Mouse (Mus musculus) liver, postnatal 0 days (tissue): ENCODE results near the gene Zfp768.

Source experiments
- CTCF ChIP-seq: sonication (generic); IDR thresholded peaks from 2 replicates; pipeline ENCODE4 v1.5.1; 2016; ENCODE audit warnings: antibody characterized with exemption, low read depth
- EP300 ChIP-seq: IDR thresholded peaks from 2 replicates; pipeline ENCODE4 v1.6.1; 2016; ENCODE audit warnings: antibody characterized with exemption, low read depth, mild to moderate bottlenecking

DNA sequence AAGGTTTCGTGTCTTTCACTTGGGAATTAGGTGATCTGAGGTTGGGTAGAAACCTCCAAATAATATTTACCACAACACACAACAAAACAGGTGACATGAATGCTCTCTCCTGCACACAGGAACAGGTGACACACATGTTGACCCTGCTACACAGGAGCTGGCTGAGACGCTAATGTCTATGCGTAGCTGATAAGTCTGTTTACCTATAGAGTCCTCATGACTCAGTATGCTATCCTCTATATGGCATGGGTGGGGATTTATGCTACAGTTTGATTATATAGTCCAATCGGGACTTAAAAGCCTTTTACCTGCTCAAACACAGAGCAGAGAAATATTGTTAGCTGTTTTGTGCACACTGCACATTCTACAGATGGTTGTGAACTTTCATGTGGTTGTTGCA lies 14.9 kb upstream of the Zfp768 start:
- no peak for TF ChIP-seq CTCF
- TF ChIP-seq EP300, result no peak
